Mouse (Mus musculus): Measurements from ENCODE around the gene Npvf. TPM values are rescaled to one million over a fixed set of nuclear protein-coding genes. Genes with fewer than 3 reads are reported as not detected.
A peak's percentile ranks its signal among the peaks of the same experiment; 100 is the strongest.
"Not testable (repeated sequence)": the region's sequence is repeated elsewhere in the genome, so short reads cannot be mapped to it uniquely, and the experiment has no call there.

Npvf gene
- polyA plus RNA-seq, 1 experiment from 2014 or later: 0.18 TPM

- Histone ChIP-seq H3K4me3 (no peak overlapping the region), H3K36me3 (no peaks in the 10 kb centered on the region), H3K9me3 (no peaks in the 10 kb centered on the region), H3K27ac (peak overlapping the region; percentile 70; the same call in 1 of the 2 replicates), H3K9ac (no peak overlapping the region), H3K4me2 (replicated peaks) (peak overlapping the region; percentile 33), H3K27me3 (peaks cover 38% of the 10 kb centered on the region), H3K4me1 (peaks cover 73% of the 10 kb centered on the region)
- peak; percentile 71 for ATAC-seq (ENCODE audit: low FRiP score, low read depth)
- 25% methylated on average over 12 of the region's 12 CpGs for WGBS
Measured at GRCm38 (mm10) chr6:50662925-50663583, 8.8 kb upstream of the Npvf start.

- Histone ChIP-seq H3K4me2 (replicated peaks) (no peak overlapping the region), H3K27ac (peak overlapping the region; percentile 61; the same call in 1 of the 2 replicates), H3K4me1 (peaks cover 74% of the 10 kb centered on the region), H3K27me3 (peaks cover 43% of the 10 kb centered on the region), H3K4me3 (no peak overlapping the region), H3K9me3 (no peaks in the 10 kb centered on the region), H3K36me3 (no peaks in the 10 kb centered on the region), H3K9ac (no peak overlapping the region)
- WGBS: 25% methylated on average over 7 of the region's 7 CpGs
- no peak for ATAC-seq (ENCODE audit: low FRiP score, low read depth)
Measured at GRCm38 (mm10) chr6:50661729-50662128, 7.5 kb upstream of the Npvf start.

- Histone ChIP-seq H3K4me3 (no peak overlapping the region), H3K4me2 (replicated peaks) (no peak overlapping the region; the same call in 1 of the 2 replicates), H3K36me3 (no peaks in the 10 kb centered on the region), H3K9ac (no peak overlapping the region), H3K27ac (peak overlapping the region; percentile 82), H3K4me1 (peaks cover 64% of the 10 kb centered on the region), H3K9me3 (no peaks in the 10 kb centered on the region), H3K27me3 (peaks cover 31% of the 10 kb centered on the region)
- peak; percentile 31; the same call in 1 of the 2 replicates for ATAC-seq (ENCODE audit: low FRiP score, low read depth)
- 8% methylated on average over 3 of the region's 3 CpGs for WGBS
Measured at GRCm38 (mm10) chr6:50658466-50658865, 4.2 kb upstream of the Npvf start.

GRCm38 (mm10) chr6:50658018-50658417, 3.8 kb upstream of the Npvf start:
- ATAC-seq (ENCODE audit: low FRiP score, low read depth): no peak
- H3K27ac ChIP-seq: no peak overlapping the region
- H3K9ac ChIP-seq: no peak overlapping the region
- peaks cover 31% of the 10 kb centered on the region for H3K27me3 ChIP-seq
- H3K4me1 ChIP-seq: peaks cover 61% of the 10 kb centered on the region
- 55% methylated on average over 5 of the region's 5 CpGs for WGBS
- H3K4me3 ChIP-seq: no peak overlapping the region
- no peak overlapping the region for H3K4me2 ChIP-seq (replicated peaks)
- no peaks in the 10 kb centered on the region for H3K9me3 ChIP-seq
- H3K36me3 ChIP-seq: no peaks in the 10 kb centered on the region

- peaks cover 30% of the 10 kb centered on the region for H3K27me3 ChIP-seq
- 97% methylated on average over 1 of the region's 1 CpGs for WGBS
Measured at GRCm38 (mm10) chr6:50656426-50656825, 2.2 kb upstream of the Npvf start.

GRCm38 (mm10) chr6:50655925-50656324, 1.7 kb upstream of the Npvf start:
- Histone ChIP-seq H3K9ac (no peak overlapping the region), H3K4me3 (no peak overlapping the region), H3K27me3 (peaks cover 27% of the 10 kb centered on the region), H3K27ac (no peak overlapping the region), H3K4me2 (replicated peaks) (no peak overlapping the region), H3K4me1 (peaks cover 44% of the 10 kb centered on the region), H3K36me3 (no peaks in the 10 kb centered on the region), H3K9me3 (no peaks in the 10 kb centered on the region)
- WGBS: 83% methylated on average over 3 of the region's 3 CpGs
- no peak for ATAC-seq (ENCODE audit: low FRiP score, low read depth)

More at GRCm38 (mm10) chr6:50656426-50656825, 2.2 kb upstream of the Npvf start:
- H3K36me3 ChIP-seq: no peaks in the 10 kb centered on the region
- no peak overlapping the region for H3K4me2 ChIP-seq (replicated peaks)
- peaks cover 47% of the 10 kb centered on the region for H3K4me1 ChIP-seq
- no peaks in the 10 kb centered on the region for H3K9me3 ChIP-seq
- no peak overlapping the region for H3K4me3 ChIP-seq
- H3K27ac ChIP-seq: no peak overlapping the region
- ATAC-seq (ENCODE audit: low FRiP score, low read depth): no peak
- no peak overlapping the region for H3K9ac ChIP-seq

- Histone ChIP-seq H3K9me3 (no peaks in the 10 kb centered on the region), H3K27ac (no peak overlapping the region), H3K4me1 (peaks cover 15% of the 10 kb centered on the region), H3K36me3 (no peaks in the 10 kb centered on the region), H3K27me3 (peaks cover 18% of the 10 kb centered on the region; the same call in 1 of the 2 replicates), H3K4me2 (replicated peaks) (no peak overlapping the region), H3K4me3 (no peak overlapping the region), H3K9ac (no peak overlapping the region)
- ATAC-seq (ENCODE audit: low FRiP score, low read depth): no peak
- 68% methylated on average over 6 of the region's 6 CpGs for WGBS
Measured at GRCm38 (mm10) chr6:50647656-50648055, 6.6 kb downstream of the Npvf start.

GRCm38 (mm10) chr6:50646659-50647058, 7.6 kb downstream of the Npvf start:
- WGBS: 53% methylated on average over 3 of the region's 3 CpGs
- H3K9ac ChIP-seq: no peak overlapping the region
- no peak overlapping the region for H3K4me3 ChIP-seq
- H3K36me3 ChIP-seq: no peaks in the 10 kb centered on the region
- ATAC-seq (ENCODE audit: low FRiP score, low read depth): no peak
- no peaks in the 10 kb centered on the region for H3K9me3 ChIP-seq
- H3K4me2 ChIP-seq (replicated peaks): no peak overlapping the region
- peaks cover 20% of the 10 kb centered on the region for H3K4me1 ChIP-seq
- H3K27ac ChIP-seq: no peak overlapping the region
- H3K27me3 ChIP-seq: peaks cover 16% of the 10 kb centered on the region; the same call in 1 of the 2 replicates

- Histone ChIP-seq H3K36me3 (no peaks in the 10 kb centered on the region), H3K4me3 (no peak overlapping the region)
- 42% methylated on average over 3 of the region's 3 CpGs for WGBS
Measured at GRCm38 (mm10) chr6:50644701-50645100, 9.5 kb downstream of the Npvf start.

GRCm38 (mm10) chr6:50641898-50642297, 12.3 kb downstream of the Npvf start:
- Histone ChIP-seq H3K27me3 (peaks cover 4% of the 10 kb centered on the region; the same call in 1 of the 2 replicates), H3K4me2 (replicated peaks) (no peak overlapping the region), H3K36me3 (no peaks in the 10 kb centered on the region), H3K9me3 (no peaks in the 10 kb centered on the region), H3K27ac (no peak overlapping the region), H3K4me3 (no peak overlapping the region), H3K4me1 (peaks cover 20% of the 10 kb centered on the region), H3K9ac (no peak overlapping the region)
- ATAC-seq (ENCODE audit: low FRiP score, low read depth): no peak
- WGBS: 40% methylated on average over 5 of the region's 5 CpGs

More at GRCm38 (mm10) chr6:50644701-50645100, 9.5 kb downstream of the Npvf start:
- peaks cover 9% of the 10 kb centered on the region; the same call in 1 of the 2 replicates for H3K27me3 ChIP-seq
- H3K4me2 ChIP-seq (replicated peaks): no peak overlapping the region
- H3K9me3 ChIP-seq: no peaks in the 10 kb centered on the region
- no peak overlapping the region for H3K27ac ChIP-seq
- H3K9ac ChIP-seq: no peak overlapping the region
- no peak for ATAC-seq (ENCODE audit: low FRiP score, low read depth)
- H3K4me1 ChIP-seq: peaks cover 20% of the 10 kb centered on the region

- WGBS: 71% methylated on average over 4 of the region's 4 CpGs
- no peak overlapping the region for H3K4me2 ChIP-seq (replicated peaks)
- no peak overlapping the region for H3K4me3 ChIP-seq
- H3K27ac ChIP-seq: no peak overlapping the region
- H3K4me1 ChIP-seq: peaks cover 20% of the 10 kb centered on the region
- ATAC-seq (ENCODE audit: low FRiP score, low read depth): no peak
- H3K27me3 ChIP-seq: peaks cover 4% of the 10 kb centered on the region; the same call in 1 of the 2 replicates
- no peak overlapping the region for H3K9ac ChIP-seq
- no peaks in the 10 kb centered on the region for H3K9me3 ChIP-seq
- H3K36me3 ChIP-seq: no peaks in the 10 kb centered on the region
Measured at GRCm38 (mm10) chr6:50640377-50640776, 13.9 kb downstream of the Npvf start.

GRCm38 (mm10) chr6:50639656-50640055, 14.6 kb downstream of the Npvf start:
- WGBS: 33% methylated on average over 2 of the region's 2 CpGs
- H3K4me1 ChIP-seq: peaks cover 13% of the 10 kb centered on the region
- no peak overlapping the region for H3K9ac ChIP-seq
- H3K4me2 ChIP-seq (replicated peaks): no peak overlapping the region
- peaks cover 4% of the 10 kb centered on the region; the same call in 1 of the 2 replicates for H3K27me3 ChIP-seq
- H3K27ac ChIP-seq: no peak overlapping the region
- H3K36me3 ChIP-seq: no peaks in the 10 kb centered on the region
- H3K9me3 ChIP-seq: no peaks in the 10 kb centered on the region
- no peak for ATAC-seq (ENCODE audit: low FRiP score, low read depth)
- no peak overlapping the region for H3K4me3 ChIP-seq

GRCm38 (mm10) chr6:50626170-50626569, 28.1 kb downstream of the Npvf start:
- 73% methylated on average over 2 of the region's 2 CpGs for WGBS
- H3K27ac ChIP-seq; H3K4me3 ChIP-seq; H3K27me3 ChIP-seq; H3K9ac ChIP-seq; H3K9me3 ChIP-seq; H3K4me1 ChIP-seq; H3K36me3 ChIP-seq; ATAC-seq (ENCODE audit: low FRiP score, low read depth); H3K4me2 ChIP-seq (replicated peaks): not testable (repeated sequence)
